Mouse (Mus musculus): Measurements from ENCODE around the gene a. TPM values are rescaled to one million over a fixed set of nuclear protein-coding genes. Genes with fewer than 3 reads are reported as not detected.
"Not testable (repeated sequence)": the region's sequence is repeated elsewhere in the genome, so short reads cannot be mapped to it uniquely, and the experiment has no call there.

The a gene
- total RNA-seq, 2 experiments from 2014 or later: not detected

GRCm38 (mm10) chr2:155018762-155019641, 227.8 kb downstream of the a start:
- Histone ChIP-seq H3K4me3 (peak overlapping the region; percentile 56), H3K27ac (peak overlapping the region; percentile 83)
- peak; percentile 39 to 54 for DNase-seq (ENCODE audit: low spot score in 2 of 2)
- peak; percentile 43 for TF ChIP-seq CTCF (conservative IDR thresholded peaks at IDR 0.05)

- H3K27ac ChIP-seq: peak overlapping the region; percentile 83
- peak; percentile 84 for TF ChIP-seq CTCF (conservative IDR thresholded peaks at IDR 0.05)
- peak overlapping the region; percentile 56 for H3K4me3 ChIP-seq
- peak; percentile 85 to 87 for DNase-seq (ENCODE audit: low spot score in 2 of 2)
Observed at GRCm38 (mm10) chr2:155019673-155020072, 228.5 kb downstream of the a start.

- not testable (repeated sequence) for DNase-seq (ENCODE audit: low spot score in 2 of 2)
Observed at GRCm38 (mm10) chr2:155020247-155020826, 229.1 kb downstream of the a start.

GRCm38 (mm10) chr2:155030831-155031230, 239.6 kb downstream of the a start:
- DNase-seq (ENCODE audit: low spot score in 2 of 2): no peak
- no peak overlapping the region for H3K4me3 ChIP-seq
- TF ChIP-seq CTCF (conservative IDR thresholded peaks at IDR 0.05): no peak
- H3K27ac ChIP-seq: no peak overlapping the region

More at GRCm38 (mm10) chr2:155020247-155020826, 229.1 kb downstream of the a start:
- H3K27ac ChIP-seq, H3K4me3 ChIP-seq: not testable (repeated sequence)

- Histone ChIP-seq H3K4me3 (no peak overlapping the region), H3K27ac (no peak overlapping the region)
- TF ChIP-seq CTCF (conservative IDR thresholded peaks at IDR 0.05): no peak
- DNase-seq (ENCODE audit: low spot score in 2 of 2): no peak
Observed at GRCm38 (mm10) chr2:155032938-155033710, 241.9 kb downstream of the a start.

- Histone ChIP-seq H3K27ac (no peak overlapping the region), H3K4me3 (no peak overlapping the region)
- DNase-seq (ENCODE audit: low spot score in 2 of 2): no peak
- TF ChIP-seq CTCF (conservative IDR thresholded peaks at IDR 0.05): no peak
Observed at GRCm38 (mm10) chr2:155039956-155040355, 248.8 kb downstream of the a start.

- no peak for TF ChIP-seq CTCF (conservative IDR thresholded peaks at IDR 0.05)
- H3K4me3 ChIP-seq: no peak overlapping the region
- DNase-seq (ENCODE audit: low spot score in 2 of 2): no peak
- no peak overlapping the region for H3K27ac ChIP-seq
Observed at GRCm38 (mm10) chr2:155044542-155044941, 253.3 kb downstream of the a start.

- no peak for DNase-seq (ENCODE audit: low spot score in 2 of 2)
- H3K4me3 ChIP-seq: no peak overlapping the region
- no peak for TF ChIP-seq CTCF (conservative IDR thresholded peaks at IDR 0.05)
- no peak overlapping the region for H3K27ac ChIP-seq
Observed at GRCm38 (mm10) chr2:155045075-155045474, 253.9 kb downstream of the a start.

GRCm38 (mm10) chr2:155046803-155047202, 255.6 kb downstream of the a start:
- Histone ChIP-seq H3K27ac (no peak overlapping the region), H3K4me3 (no peak overlapping the region)
- DNase-seq (ENCODE audit: low spot score in 2 of 2): no peak
- no peak for TF ChIP-seq CTCF (conservative IDR thresholded peaks at IDR 0.05)

GRCm38 (mm10) chr2:155047452-155048178, 256.4 kb downstream of the a start:
- Histone ChIP-seq H3K4me3 (no peak overlapping the region), H3K27ac (no peak overlapping the region)
- no peak for DNase-seq (ENCODE audit: low spot score in 2 of 2)
- TF ChIP-seq CTCF (conservative IDR thresholded peaks at IDR 0.05): no peak

- Histone ChIP-seq H3K4me3 (peak overlapping the region; percentile 65), H3K27ac (peak overlapping the region; percentile 98)
- DNase-seq (ENCODE audit: low spot score in 2 of 2): no peak
- no peak for TF ChIP-seq CTCF (conservative IDR thresholded peaks at IDR 0.05)
Observed at GRCm38 (mm10) chr2:155050108-155050503, 258.9 kb downstream of the a start.

GRCm38 (mm10) chr2:155050504-155051236, 259.5 kb downstream of the a start:
- Histone ChIP-seq H3K4me3 (peak overlapping the region; percentile 65), H3K27ac (peak overlapping the region; percentile 98)
- TF ChIP-seq CTCF (conservative IDR thresholded peaks at IDR 0.05): no peak
- peak; percentile 88 to 95 for DNase-seq (ENCODE audit: low spot score in 2 of 2)
